Mouse (Mus musculus): Measurements from ENCODE around the gene Atxn1.

- TF ChIP-seq CTCF (IDR thresholded peaks at IDR 0.05; ENCODE audit: extremely low read depth, insufficient read length, insufficient replicate concordance, low read depth, low read length) (no peak), POLR2A (IDR thresholded peaks at IDR 0.05; ENCODE audit: low read depth, low read length) (no peak)
Observed at GRCm38 (mm10) chr13:45688864-45689263, 275.9 kb downstream of the Atxn1 start.
